Mouse (Mus musculus) heart, postnatal 0 days (tissue): ENCODE measurements around the gene Dhrs7c.

Experiments
- CTCF ChIP-seq: IDR thresholded peaks from 2 replicates; pipeline ENCODE4 v1.5.1; 2016; ENCODE audit warnings: antibody characterized with exemption, control low read depth, low read depth
- EP300 ChIP-seq: IDR thresholded peaks from 2 replicates; pipeline ENCODE4 v1.6.1; 2016; ENCODE audit warnings: antibody characterized with exemption, low read depth

DNA sequence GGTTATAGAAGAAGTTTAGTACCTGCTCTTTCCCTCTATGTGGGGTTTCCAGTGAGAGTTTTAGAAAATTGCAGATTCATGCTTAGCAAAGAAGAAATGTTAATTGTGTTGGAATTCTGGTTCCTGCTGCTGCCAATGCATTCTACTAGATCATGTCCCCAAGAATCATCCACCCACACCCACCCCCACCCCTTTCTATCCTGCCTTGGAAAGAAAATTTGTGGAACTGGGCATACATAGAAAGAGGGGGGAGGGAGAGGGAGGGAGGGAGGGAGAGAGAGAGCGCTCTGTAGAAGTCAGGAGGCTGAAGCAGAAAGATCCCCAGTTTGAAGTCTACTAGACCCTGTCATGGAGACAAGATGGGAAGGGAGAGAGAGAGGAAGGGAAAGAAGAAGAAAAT, 41.7 kb upstream of the Dhrs7c start:
- TF ChIP-seq CTCF (no peak), EP300 (no peak)
